Mouse (Mus musculus) cerebellum, postnatal 25 days (tissue): ENCODE results near the gene Mzt1.
"Not testable (repeated sequence)": the region's sequence is repeated elsewhere in the genome, so short reads cannot be mapped to it uniquely, and the experiment has no call there.

Experiments
- DNase-seq, 2 experiments: peaks; one replicate each; pipeline ENCODE4 v3.0.0; 2021; ENCODE audit warnings: mixed read lengths in 2 of 2

Mzt1 gene

GRCm38 (mm10) chr14:99046031-99046781 lies at the start of gene Mzt1, which contains the start of gene Bora:
Mzt1 (minus strand) TSS chr14:99046134.
Bora (plus strand) TSS chr14:99046222.
- peak; percentile 94 to 95 for DNase-seq

- no peak for DNase-seq
These were observed 43.0 kb upstream of the Mzt1 start for GRCm38 (mm10) chr14:99088947-99089346.

- DNase-seq, result no peak
These were observed 25.2 kb upstream of the Mzt1 start for GRCm38 (mm10) chr14:99071146-99071545.

- no peak for DNase-seq
These were observed 17.2 kb upstream of the Mzt1 start for GRCm38 (mm10) chr14:99063091-99063490.

- DNase-seq, result peak; percentile 23 to 25
These were observed 14.7 kb upstream of the Mzt1 start for GRCm38 (mm10) chr14:99060616-99061015.

- DNase-seq, result peak; percentile 60 to 69
These were observed 13.1 kb upstream of the Mzt1 start for GRCm38 (mm10) chr14:99058959-99059586.

GRCm38 (mm10) chr14:99046782-99047181 lies 848 bp upstream of the Mzt1 start:
- no peak for DNase-seq

- DNase-seq, result no peak
These were observed 430 bp downstream of the Mzt1 start for GRCm38 (mm10) chr14:99045378-99046030.

- no peak for DNase-seq
These were observed 1.2 kb downstream of the Mzt1 start for GRCm38 (mm10) chr14:99044718-99045117.

GRCm38 (mm10) chr14:99044096-99044495 lies 1.8 kb downstream of the Mzt1 start:
- peak; percentile 40 to 56 for DNase-seq

GRCm38 (mm10) chr14:99043499-99043898 lies 2.4 kb downstream of the Mzt1 start:
- DNase-seq, result no peak

- DNase-seq, result no peak
These were observed 4.5 kb downstream of the Mzt1 start for GRCm38 (mm10) chr14:99041416-99041815.

GRCm38 (mm10) chr14:99039308-99039707 lies 6.6 kb downstream of the Mzt1 start:
- DNase-seq, result not testable (repeated sequence)

- DNase-seq, result no peak
These were observed 8.2 kb downstream of the Mzt1 start for GRCm38 (mm10) chr14:99037703-99038102.

- no peak for DNase-seq
These were observed 9.9 kb downstream of the Mzt1 start for GRCm38 (mm10) chr14:99036039-99036438.

- not testable (repeated sequence) for DNase-seq
These were observed 11.1 kb downstream of the Mzt1 start for GRCm38 (mm10) chr14:99034851-99035250.

GRCm38 (mm10) chr14:99032596-99032995 lies 13.3 kb downstream of the Mzt1 start:
- no peak for DNase-seq

GRCm38 (mm10) chr14:99031337-99031873 lies 14.5 kb downstream of the Mzt1 start:
- no peak for DNase-seq

- DNase-seq, result no peak
These were observed 15.9 kb downstream of the Mzt1 start for GRCm38 (mm10) chr14:99029987-99030386.

GRCm38 (mm10) chr14:99022346-99023086 lies 23.4 kb downstream of the Mzt1 start:
- no peak for DNase-seq

GRCm38 (mm10) chr14:99019136-99019808 lies 26.7 kb downstream of the Mzt1 start:
- no peak for DNase-seq

- DNase-seq, result no peak
These were observed 27.2 kb downstream of the Mzt1 start for GRCm38 (mm10) chr14:99018691-99019090.
